Mouse (Mus musculus): ENCODE results near the gene Tmem59l.

GRCm38 (mm10) chr8:70495771-70496062 is 8.6 kb upstream of the Tmem59l start:
- no peak for TF ChIP-seq POLR2A (IDR thresholded peaks at IDR 0.05; ENCODE audit: insufficient read depth, low read depth, low read length)
- TF ChIP-seq EP300 (IDR thresholded peaks at IDR 0.05; ENCODE audit: insufficient read depth, low read depth, low read length): no peak

Measured in heart, adult 2 months (tissue).